Mouse (Mus musculus) right cerebral cortex, postnatal 25 days (tissue): Measurements from ENCODE around the gene Creb3.

ENCODE experiments used
- DNase-seq: peaks from one replicate; pipeline ENCODE4 v3.0.0; 2022

Gene Creb3

DNA sequence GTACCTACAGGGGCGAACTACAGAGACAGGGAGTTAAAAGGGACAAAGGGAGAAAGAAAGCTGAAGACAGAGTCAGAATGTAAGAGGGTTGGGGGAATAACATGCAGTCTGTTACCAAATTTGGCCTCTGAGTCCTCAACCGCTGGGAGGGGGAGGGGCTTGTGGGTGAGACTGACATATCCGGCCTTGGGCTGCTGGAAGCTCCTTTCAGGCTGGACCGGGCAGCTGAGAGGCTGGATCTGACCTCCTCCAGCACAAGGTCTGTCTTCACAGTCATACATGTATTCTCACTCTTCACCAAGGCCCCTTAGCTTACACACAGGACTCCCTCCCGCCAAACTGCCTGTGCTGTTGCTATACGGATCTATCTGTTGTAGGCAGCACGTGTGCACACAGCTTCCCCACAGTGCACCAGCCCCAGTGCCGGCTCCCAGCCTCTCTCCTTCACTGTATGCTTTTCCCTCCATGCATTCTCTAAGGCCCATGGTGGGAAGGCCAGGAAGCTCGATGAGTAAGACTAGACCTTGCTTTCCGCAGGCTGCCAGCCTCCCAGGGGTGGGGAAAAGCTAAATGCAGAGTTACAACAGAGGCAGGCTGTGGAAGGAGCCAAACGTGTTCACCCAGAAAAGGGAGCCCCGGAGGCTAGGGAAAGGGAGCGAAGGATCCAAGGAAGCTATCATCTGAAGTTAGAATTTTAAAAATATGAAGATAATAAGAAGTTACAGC, 3.3 kb upstream of the Creb3 start:
- DNase-seq = no peak

- DNase-seq = no peak
These were observed 2.5 kb upstream of the Creb3 start for GRCm38 (mm10) chr4:43559519-43560242.

DNA sequence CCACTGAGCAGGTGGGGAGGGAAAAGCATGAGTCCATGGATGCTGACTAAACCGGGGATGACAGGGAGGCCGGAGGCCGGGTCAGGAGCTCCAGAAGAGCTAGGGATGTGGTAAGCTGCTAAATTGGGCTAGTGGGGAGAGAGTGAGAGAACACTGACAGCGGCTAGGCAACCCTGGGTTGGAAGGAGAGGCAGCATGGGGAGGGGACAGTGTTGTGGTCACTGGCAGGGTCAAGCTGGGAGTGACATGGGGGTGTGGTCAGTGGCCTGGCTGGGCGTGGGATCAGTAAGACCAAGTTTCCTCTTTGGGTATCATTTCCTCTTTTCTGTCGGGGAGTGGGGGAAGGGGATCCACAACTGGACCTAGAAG, 1.9 kb upstream of the Creb3 start:
- DNase-seq = no peak

- no peak for DNase-seq
These were observed 1.2 kb upstream of the Creb3 start for GRCm38 (mm10) chr4:43560976-43561375.

- DNase-seq = no peak
These were observed 616 bp upstream of the Creb3 start for GRCm38 (mm10) chr4:43561436-43561996.

DNA sequence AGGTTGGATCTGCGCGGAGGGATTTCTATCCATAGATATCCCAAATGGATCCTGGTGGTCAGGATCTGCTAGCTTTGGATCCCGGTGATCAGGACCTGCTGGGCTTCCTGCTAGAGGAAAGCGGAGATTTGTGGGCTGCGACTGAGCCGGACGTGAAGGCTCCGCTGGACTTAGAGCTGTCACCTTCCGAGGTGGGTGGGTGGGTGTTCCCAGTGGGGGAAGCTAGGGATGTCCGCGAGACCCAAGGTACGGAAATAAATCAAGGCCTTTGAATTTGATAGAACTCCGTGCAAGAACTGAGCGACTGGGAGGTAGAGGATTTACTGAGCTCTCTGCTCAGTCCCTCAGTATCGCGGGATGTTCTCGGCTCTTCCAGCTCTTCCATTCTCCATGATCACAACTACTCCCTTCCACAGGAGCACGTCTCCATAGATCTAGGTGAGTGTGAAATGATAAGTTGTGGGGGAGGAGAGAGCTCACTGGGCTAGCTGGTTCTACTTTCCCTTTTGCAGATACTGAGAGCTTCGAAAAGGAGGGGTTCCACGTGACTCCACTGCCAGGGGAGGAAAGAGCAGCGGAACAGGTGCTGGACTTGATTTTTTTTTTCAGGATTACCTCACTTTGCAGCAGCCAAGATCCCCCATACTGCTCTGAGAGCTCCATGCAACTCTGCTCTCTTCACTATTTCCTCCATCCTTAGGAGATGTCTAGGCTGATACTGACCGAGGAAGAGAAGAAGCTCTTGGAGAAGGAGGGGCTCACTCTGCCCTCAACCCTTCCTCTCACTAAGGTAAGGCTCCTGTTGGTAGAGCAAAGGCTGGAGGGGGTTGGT, 853 bp downstream of the Creb3 start:
- DNase-seq = no peak

- DNase-seq = no peak
These were observed 1.4 kb downstream of the Creb3 start for GRCm38 (mm10) chr4:43563601-43563875.

DNA sequence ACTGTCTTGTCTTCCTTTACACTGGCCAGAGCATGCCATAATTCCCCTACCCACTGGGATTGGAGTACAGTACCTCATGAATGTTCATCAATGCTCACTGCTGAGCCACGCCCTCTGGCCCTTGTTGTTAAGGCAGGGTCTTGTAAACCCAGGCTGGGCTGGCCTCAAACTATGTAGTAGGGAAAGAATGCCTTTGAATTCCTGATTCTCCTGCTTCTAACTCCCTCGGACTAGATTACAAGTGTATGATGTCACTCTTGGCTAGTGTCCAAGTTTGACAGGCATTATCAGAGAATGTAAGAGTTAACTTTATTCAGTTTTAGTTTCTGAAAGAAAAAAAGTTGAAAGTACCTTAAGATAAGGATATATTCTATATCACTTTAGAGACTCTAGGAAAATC, 2.1 kb downstream of the Creb3 start:
- no peak for DNase-seq

- no peak for DNase-seq
These were observed 5.0 kb downstream of the Creb3 start for GRCm38 (mm10) chr4:43567140-43567539.

- DNase-seq = no peak
These were observed 9.4 kb downstream of the Creb3 start for GRCm38 (mm10) chr4:43571395-43572045.

GRCm38 (mm10) chr4:43573561-43573960, 11.4 kb downstream of the Creb3 start:
- no peak for DNase-seq

- no peak for DNase-seq
These were observed 13.2 kb downstream of the Creb3 start for GRCm38 (mm10) chr4:43575356-43575755.

DNA sequence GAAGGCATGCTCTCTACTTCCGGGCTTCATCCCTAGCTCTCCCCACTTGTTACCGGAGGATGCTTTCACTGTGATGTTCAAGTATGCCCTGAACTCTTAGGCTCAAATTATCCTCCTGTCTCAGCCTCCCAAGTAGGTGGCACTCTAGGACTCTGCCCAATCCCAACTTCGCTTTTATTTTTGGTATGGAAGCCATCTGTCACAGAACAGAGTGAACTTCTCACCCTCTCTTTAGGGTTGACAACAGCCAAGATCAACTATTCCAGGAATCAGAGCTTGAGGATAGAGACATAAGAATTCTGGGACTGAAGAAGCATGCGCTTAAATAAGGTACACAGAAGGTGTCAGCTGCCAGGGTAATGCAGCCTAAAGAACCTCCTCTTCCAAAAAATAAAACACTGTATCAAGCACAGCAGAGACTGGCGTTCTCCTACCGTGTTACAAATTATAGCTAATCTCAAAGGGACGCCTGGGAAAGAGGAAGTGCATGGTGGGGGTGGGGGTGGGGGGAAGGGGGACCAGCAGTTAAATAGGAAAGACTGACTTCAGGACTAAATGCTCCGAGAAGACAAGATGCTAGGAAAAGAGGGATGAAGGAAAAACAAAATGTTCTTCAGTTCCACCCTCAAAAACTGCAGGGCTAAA, 15.2 kb downstream of the Creb3 start:
- no peak for DNase-seq

DNA sequence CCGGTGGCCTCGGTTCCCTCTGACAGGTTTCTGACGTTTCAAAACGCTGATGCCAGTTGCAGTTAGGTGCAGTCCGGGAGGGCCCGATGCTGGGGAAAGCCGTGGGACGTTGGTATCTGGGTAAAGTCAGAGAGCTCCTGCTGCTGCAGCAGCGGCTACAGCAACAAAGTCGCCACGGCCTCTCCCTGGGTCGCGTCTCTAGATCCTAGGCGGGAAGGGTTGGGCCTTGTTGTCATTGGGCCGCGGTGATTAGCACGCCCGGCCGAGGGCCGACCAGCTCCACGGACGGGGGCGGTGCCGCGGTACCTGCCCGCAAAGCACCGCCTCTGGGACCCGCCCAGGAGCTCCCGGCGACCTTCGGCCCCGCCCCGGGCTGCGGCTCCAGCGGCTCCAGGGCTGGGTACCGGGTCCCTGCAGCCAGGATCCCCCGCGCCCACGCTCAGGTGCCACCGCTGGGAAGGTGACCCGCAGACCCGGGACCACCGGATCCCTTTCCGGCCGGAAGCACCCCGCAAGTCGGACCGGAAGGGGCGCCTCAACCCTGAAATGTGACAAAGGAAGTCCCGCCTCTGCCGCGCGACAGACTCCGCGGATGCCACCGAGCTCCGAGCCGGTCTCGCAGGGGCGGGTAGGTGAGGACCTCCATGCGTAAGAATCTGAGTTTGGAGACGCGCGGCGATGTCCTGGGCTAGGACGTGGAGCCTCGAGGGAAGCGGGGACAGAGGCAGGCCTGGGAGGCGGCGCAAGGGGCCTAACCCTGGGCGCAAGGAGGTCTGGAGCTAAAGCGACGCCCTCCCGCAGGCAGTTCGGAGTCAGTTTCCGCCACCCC, 16.5 kb downstream of the Creb3 start, which contains the start of the genes Rgp1 and Gba2:
Rgp1 (plus strand) TSS at position 340 of the 829 bp plus-strand sequence.
Gba2 (minus strand) TSS at position 498 of the 829 bp plus-strand sequence.
- peak; percentile 90 for DNase-seq

DNA sequence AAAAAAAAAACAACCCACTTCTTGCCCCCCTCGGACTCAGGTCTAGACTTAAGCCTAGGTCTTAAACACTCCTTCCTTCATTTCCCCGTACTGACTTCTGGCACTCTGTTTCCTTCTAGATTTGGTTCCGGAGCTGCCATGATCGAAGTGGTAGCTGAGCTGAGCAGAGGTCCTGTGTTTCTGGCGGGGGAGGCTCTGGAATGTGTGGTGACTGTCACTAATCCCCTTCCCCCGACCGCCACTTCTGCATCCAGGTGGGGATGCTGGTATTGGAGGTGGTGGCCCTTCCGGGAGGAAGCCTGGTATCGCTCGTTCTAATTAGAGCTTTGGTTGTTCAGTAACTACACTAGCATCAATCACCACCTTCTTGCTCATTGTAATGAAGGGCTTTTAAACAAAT, 17.1 kb downstream of the Creb3 start:
- no peak for DNase-seq

DNA sequence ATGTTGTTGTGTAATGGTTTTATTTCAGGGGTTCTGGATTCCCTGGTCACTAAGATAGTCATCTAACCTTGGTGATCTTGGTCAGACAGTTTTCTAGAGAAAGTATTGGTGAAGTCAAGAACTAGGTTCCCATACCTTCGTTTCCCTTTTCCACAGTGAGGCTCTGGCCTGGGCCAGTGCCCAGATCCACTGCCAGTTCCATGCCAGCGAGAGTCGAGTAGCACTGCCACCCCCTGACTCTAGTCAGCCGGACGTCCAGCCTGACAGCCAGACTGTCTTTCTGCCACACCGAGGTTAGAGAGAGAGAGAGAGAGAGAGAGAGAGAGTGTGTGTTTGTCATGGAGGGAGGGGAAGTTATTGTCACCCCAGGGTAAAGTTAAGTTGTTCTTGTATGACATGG, 17.6 kb downstream of the Creb3 start:
- no peak for DNase-seq

GRCm38 (mm10) chr4:43580721-43581120, 18.6 kb downstream of the Creb3 start:
- no peak for DNase-seq

DNA sequence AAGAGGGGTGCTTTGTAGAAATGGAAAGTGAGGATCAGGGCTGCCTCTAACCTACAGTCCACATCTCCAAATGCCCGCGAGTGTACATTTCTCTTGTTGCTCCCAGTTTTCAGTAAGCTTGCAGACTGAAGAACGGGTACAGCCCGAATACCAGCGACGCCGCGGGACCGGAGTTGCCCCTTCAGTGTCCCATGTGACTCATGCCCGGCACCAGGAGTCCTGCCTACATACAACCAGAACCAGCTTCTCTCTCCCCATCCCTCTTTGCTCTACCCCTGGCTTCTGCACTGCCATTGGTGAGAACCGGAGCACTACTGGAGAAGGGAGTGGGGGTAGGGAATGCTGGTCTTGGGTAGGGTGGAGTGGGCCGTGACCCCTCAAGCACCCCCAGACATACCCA, 19.2 kb downstream of the Creb3 start:
- no peak for DNase-seq

- DNase-seq = no peak
These were observed 20.1 kb downstream of the Creb3 start for GRCm38 (mm10) chr4:43582241-43582640.

GRCm38 (mm10) chr4:43583421-43583820, 21.3 kb downstream of the Creb3 start:
- DNase-seq = no peak
